Mouse (Mus musculus) forebrain, embryonic 15.5 days (tissue): ENCODE measurements around the gene Cdh22. TPM values are rescaled to one million over a fixed set of nuclear protein-coding genes. Genes with fewer than 3 reads are reported as not detected.

ENCODE experiments used
- ATAC-seq: fragments of 200-750 bp; cut with Nextera tagmentation; replicated peaks from 2 replicates; pipeline ENCODE4 v1.8.0; 2017; ENCODE audit warnings: mild to moderate bottlenecking, moderate TSS enrichment, moderate library complexity
- H3K27ac ChIP-seq: fragments of 300-500 bp; sonication (generic); replicated peaks from 2 replicates; pipeline ENCODE4 v1.5.1; 2015; ENCODE audit warnings: mild to moderate bottlenecking, inconsistent platforms
- H3K27me3 ChIP-seq: fragments of 300-500 bp; sonication (generic); 2 replicates; pipeline ENCODE4 v1.6.1; 2015; ENCODE audit warnings: inconsistent platforms
- H3K36me3 ChIP-seq: fragments of 300-500 bp; sonication (generic); 2 replicates; pipeline ENCODE4 v1.6.1; 2015; ENCODE audit warnings: mild to moderate bottlenecking, inconsistent platforms
- H3K4me1 ChIP-seq: fragments of 300-500 bp; sonication (generic); 2 replicates; pipeline ENCODE4 v1.6.1; 2015; ENCODE audit warnings: inconsistent platforms
- H3K4me2 ChIP-seq: fragments of 300-500 bp; sonication (generic); replicated peaks from 2 replicates; pipeline ENCODE4 v1.6.1; 2015; ENCODE audit warnings: mild to moderate bottlenecking, inconsistent platforms
- H3K4me3 ChIP-seq: fragments of 300-500 bp; sonication (generic); 2 replicates; pipeline ENCODE4 v1.5.1; 2015; ENCODE audit warnings: mild to moderate bottlenecking, inconsistent platforms
- H3K9ac ChIP-seq: fragments of 300-500 bp; sonication (generic); replicated peaks from 2 replicates; pipeline ENCODE4 v1.6.1; 2015; ENCODE audit warnings: mild to moderate bottlenecking, inconsistent platforms
- H3K9me3 ChIP-seq: fragments of 300-500 bp; sonication (generic); 2 replicates; pipeline ENCODE4 v1.6.1; 2016; ENCODE audit warnings: inconsistent platforms
- WGBS: fragments of 180-500 bp; shearing (Covaris S2); methylation state at CpG from one replicate; pipeline ENCODE4 v1.1.7; 2015; ENCODE audit warnings: mixed read lengths; 5-methylcytosine and 5-hydroxymethylcytosine counted together
- polyA plus RNA-seq: library from polyadenylated mRNA; unstranded; fragments of >200 nt; fragmentation: Nextera tagmentation; extraction: Ambion mirVana; gene quantifications from 2 replicates; pipeline ENCODE4 v1.2.1, GENCODE M21; 2015

The Cdh22 gene
- polyA plus RNA-seq, 1 experiment from 2014 or later, result 6.1 TPM

DNA sequence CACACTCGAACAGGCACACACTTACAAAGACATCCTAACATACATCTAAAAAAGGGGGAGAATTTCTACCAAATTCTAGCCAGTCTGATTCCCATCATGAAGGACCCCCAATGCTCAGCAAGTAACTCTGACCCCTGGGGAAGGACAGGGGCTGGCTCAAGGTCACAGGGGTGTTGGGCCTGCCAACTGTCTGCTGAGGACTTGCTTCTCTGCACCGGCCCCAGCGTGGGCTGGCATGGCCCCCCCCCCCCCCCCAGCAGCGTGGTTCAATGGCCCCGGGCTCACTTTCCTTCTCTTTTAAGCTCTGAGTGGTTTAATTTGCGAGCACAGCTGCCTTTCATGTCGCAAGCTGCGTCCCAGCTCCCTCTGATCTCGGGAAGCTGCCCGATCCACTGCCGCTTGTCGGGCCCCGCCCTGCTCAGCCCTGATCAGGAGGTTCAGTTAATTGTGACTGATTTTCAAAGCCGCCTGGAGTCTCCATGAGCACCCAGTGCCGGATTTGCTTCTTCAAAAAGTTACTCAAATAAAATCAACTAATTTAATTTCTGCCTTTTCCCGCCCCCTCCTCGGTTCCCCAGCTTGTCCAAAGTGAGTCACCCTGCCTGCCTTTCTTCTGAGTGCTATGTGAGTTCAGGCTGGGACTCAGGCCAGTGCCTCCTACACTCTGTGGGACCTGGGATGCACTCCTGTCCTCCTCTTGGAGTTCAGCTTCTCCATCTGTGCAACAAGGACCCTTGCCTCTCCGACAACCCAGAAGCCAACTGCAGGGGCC lies 67.8 kb downstream of the Cdh22 start:
- no peaks in the 10 kb centered on the region for H3K36me3 ChIP-seq
- no peaks in the 10 kb centered on the region for H3K9me3 ChIP-seq
- H3K9ac ChIP-seq, result no peak overlapping the region
- H3K27ac ChIP-seq, result 0 out of 2 replicates have a peak overlapping the region, but pooled peaks have one; percentile 35
- no peaks in the 10 kb centered on the region for H3K27me3 ChIP-seq
- 10% methylated on average over 18 of the region's 18 CpGs for WGBS
- ATAC-seq, result peak; percentile 51; the same call in 1 of the 2 replicates
- H3K4me1 ChIP-seq, result peaks cover 19% of the 10 kb centered on the region
- H3K4me3 ChIP-seq, result no peak overlapping the region
- H3K4me2 ChIP-seq, result no peak overlapping the region

DNA sequence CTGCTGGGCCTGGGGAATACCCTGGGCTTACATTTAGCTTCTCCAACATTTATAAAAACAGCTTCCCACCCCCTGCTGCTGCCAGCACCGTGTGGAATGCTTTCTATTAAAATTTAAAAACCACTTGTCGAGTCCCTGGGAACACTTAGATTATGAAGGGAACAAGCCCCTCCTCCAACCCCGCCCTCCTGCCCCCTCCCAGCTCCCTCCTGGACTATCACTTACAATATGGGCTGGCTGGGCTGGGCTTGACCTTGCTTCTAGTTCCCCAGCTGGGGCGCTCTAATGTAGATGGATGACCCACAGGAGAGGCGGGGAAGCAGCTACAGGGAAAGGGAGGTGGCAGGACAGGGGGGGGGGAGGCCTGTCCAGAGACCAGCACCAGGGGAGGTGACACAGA lies 72.4 kb downstream of the Cdh22 start:
- Histone ChIP-seq H3K9ac (no peak overlapping the region), H3K4me3 (no peak overlapping the region), H3K36me3 (no peaks in the 10 kb centered on the region), H3K4me2 (no peak overlapping the region), H3K27me3 (no peaks in the 10 kb centered on the region), H3K4me1 (peaks cover 34% of the 10 kb centered on the region), H3K9me3 (no peaks in the 10 kb centered on the region), H3K27ac (no peak overlapping the region)
- no peak for ATAC-seq
- WGBS, result 11% methylated on average over 5 of the region's 5 CpGs

- Histone ChIP-seq H3K27me3 (no peaks in the 10 kb centered on the region), H3K9ac (no peak overlapping the region), H3K4me1 (peaks cover 25% of the 10 kb centered on the region), H3K27ac (no peak overlapping the region), H3K4me3 (no peak overlapping the region), H3K4me2 (no peak overlapping the region), H3K36me3 (no peaks in the 10 kb centered on the region), H3K9me3 (no peaks in the 10 kb centered on the region)
- ATAC-seq, result no peak
- 22% methylated on average over 5 of the region's 5 CpGs for WGBS
Measured at GRCm38 (mm10) chr2:165160466-165160865, 74.2 kb downstream of the Cdh22 start.

- Histone ChIP-seq H3K27ac (no peak overlapping the region), H3K9ac (no peak overlapping the region)
- no peak for ATAC-seq
Measured at GRCm38 (mm10) chr2:165159055-165159688, 75.5 kb downstream of the Cdh22 start.

GRCm38 (mm10) chr2:165158317-165158716 lies 76.3 kb downstream of the Cdh22 start:
- Histone ChIP-seq H3K27ac (no peak overlapping the region), H3K27me3 (no peaks in the 10 kb centered on the region), H3K4me1 (peaks cover 17% of the 10 kb centered on the region), H3K9ac (no peak overlapping the region), H3K4me3 (no peak overlapping the region), H3K36me3 (no peaks in the 10 kb centered on the region), H3K9me3 (no peaks in the 10 kb centered on the region), H3K4me2 (no peak overlapping the region)
- no peak for ATAC-seq
- WGBS, result 47% methylated on average over 4 of the region's 4 CpGs

More at GRCm38 (mm10) chr2:165159055-165159688, 75.5 kb downstream of the Cdh22 start:
- H3K4me3 ChIP-seq, result no peak overlapping the region
- H3K27me3 ChIP-seq, result no peaks in the 10 kb centered on the region
- H3K9me3 ChIP-seq, result no peaks in the 10 kb centered on the region
- peaks cover 20% of the 10 kb centered on the region for H3K4me1 ChIP-seq
- H3K36me3 ChIP-seq, result no peaks in the 10 kb centered on the region
- WGBS, result 20% methylated on average over 15 of the region's 15 CpGs
- no peak overlapping the region for H3K4me2 ChIP-seq

GRCm38 (mm10) chr2:165157900-165158299 lies 76.8 kb downstream of the Cdh22 start:
- no peaks in the 10 kb centered on the region for H3K27me3 ChIP-seq
- no peaks in the 10 kb centered on the region for H3K36me3 ChIP-seq
- no peak overlapping the region for H3K9ac ChIP-seq
- ATAC-seq, result no peak
- peaks cover 22% of the 10 kb centered on the region for H3K4me1 ChIP-seq
- no peak overlapping the region for H3K4me3 ChIP-seq
- H3K4me2 ChIP-seq, result no peak overlapping the region
- WGBS, result 36% methylated on average over 11 of the region's 11 CpGs
- H3K27ac ChIP-seq, result no peak overlapping the region
- H3K9me3 ChIP-seq, result no peaks in the 10 kb centered on the region

GRCm38 (mm10) chr2:165153006-165153405 lies 81.6 kb downstream of the Cdh22 start:
- Histone ChIP-seq H3K9me3 (no peaks in the 10 kb centered on the region), H3K27ac (no peak overlapping the region), H3K27me3 (no peaks in the 10 kb centered on the region), H3K4me2 (no peak overlapping the region), H3K4me3 (no peak overlapping the region), H3K9ac (no peak overlapping the region), H3K36me3 (no peaks in the 10 kb centered on the region), H3K4me1 (peaks cover 15% of the 10 kb centered on the region)
- no peak; the same call in 1 of the 2 replicates for ATAC-seq
- WGBS, result 24% methylated on average over 12 of the region's 12 CpGs

DNA sequence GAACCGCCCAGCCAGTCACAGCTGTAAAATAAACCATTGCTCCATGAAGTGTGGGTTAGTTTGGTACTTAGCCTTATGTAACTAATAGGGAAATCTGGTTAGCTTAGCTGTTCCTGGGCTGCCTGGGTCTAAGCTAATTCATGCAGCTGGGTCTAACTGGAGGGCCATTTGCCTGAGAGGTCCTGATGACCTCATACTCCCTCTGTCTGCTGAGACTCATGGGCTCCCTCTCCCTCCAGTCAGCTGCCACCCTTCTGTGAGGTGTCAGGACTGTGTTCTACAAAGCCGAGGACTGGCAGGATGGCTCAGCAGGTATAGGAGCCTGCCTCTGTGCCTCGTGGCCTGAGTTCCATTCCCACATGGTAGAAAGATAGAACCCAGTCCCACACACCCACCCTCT lies 84.9 kb downstream of the Cdh22 start:
- no peaks in the 10 kb centered on the region for H3K27me3 ChIP-seq
- ATAC-seq, result no peak
- H3K9me3 ChIP-seq, result no peaks in the 10 kb centered on the region
- H3K4me1 ChIP-seq, result peaks cover 11% of the 10 kb centered on the region
- WGBS, result 74% methylated on average over 3 of the region's 3 CpGs
- H3K27ac ChIP-seq, result no peak overlapping the region
- H3K4me2 ChIP-seq, result no peak overlapping the region
- H3K36me3 ChIP-seq, result no peaks in the 10 kb centered on the region
- no peak overlapping the region for H3K9ac ChIP-seq
- H3K4me3 ChIP-seq, result no peak overlapping the region

DNA sequence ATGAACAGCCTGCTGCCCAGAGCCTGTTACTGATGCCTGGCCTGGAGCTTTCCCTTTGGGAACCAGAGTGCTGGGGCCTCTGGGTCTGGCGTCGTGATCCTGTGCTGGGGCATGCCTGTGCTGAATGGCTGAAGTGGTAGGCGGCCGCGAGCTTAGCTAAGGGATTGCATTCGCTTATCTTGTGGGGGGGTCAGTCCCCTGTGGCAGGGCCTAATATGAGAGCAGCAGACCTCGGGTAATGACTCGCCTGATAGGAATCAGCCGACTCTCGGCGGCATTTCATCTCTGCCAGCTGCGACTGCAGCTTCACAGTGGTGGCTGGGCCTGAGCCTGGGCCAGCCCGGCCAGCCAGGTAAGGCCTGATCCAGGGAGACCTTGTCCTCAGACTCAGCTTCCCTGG lies 88.8 kb downstream of the Cdh22 start:
- H3K9me3 ChIP-seq, result no peaks in the 10 kb centered on the region
- H3K4me3 ChIP-seq, result no peak overlapping the region
- H3K4me2 ChIP-seq, result no peak overlapping the region
- no peak overlapping the region for H3K27ac ChIP-seq
- H3K36me3 ChIP-seq, result no peaks in the 10 kb centered on the region
- ATAC-seq, result no peak
- WGBS, result 69% methylated on average over 13 of the region's 13 CpGs
- peaks cover 3% of the 10 kb centered on the region; the same call in 1 of the 2 replicates for H3K4me1 ChIP-seq
- no peak overlapping the region for H3K9ac ChIP-seq
- no peaks in the 10 kb centered on the region; the same call in 1 of the 2 replicates for H3K27me3 ChIP-seq

DNA sequence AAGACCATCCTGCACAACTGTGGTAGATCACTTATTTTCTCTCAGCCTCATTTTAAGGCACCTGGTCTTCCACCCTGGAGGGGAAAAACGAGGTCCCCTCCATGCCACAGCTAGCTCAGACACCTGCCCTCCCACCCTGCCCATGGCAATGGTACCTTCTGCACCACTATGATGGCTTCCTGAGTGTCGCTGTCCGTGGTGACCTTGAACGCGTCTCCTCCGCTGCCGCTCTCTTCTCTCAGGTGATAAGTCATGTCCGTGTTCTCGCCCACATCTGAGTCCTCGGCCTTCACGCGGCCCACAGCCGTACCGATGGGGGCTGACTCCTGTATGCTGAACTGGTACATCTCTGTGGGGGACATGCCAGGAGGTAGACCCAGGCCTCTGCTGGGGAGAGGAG lies 91.2 kb downstream of the Cdh22 start:
- no peak overlapping the region for H3K4me3 ChIP-seq
- H3K27me3 ChIP-seq, result no peaks in the 10 kb centered on the region; the same call in 1 of the 2 replicates
- no peak overlapping the region for H3K27ac ChIP-seq
- H3K36me3 ChIP-seq, result no peaks in the 10 kb centered on the region
- H3K9me3 ChIP-seq, result no peaks in the 10 kb centered on the region
- H3K4me2 ChIP-seq, result no peak overlapping the region
- no peak overlapping the region for H3K9ac ChIP-seq
- ATAC-seq, result no peak
- WGBS, result 82% methylated on average over 14 of the region's 14 CpGs
- peaks cover 11% of the 10 kb centered on the region; the same call in 1 of the 2 replicates for H3K4me1 ChIP-seq

DNA sequence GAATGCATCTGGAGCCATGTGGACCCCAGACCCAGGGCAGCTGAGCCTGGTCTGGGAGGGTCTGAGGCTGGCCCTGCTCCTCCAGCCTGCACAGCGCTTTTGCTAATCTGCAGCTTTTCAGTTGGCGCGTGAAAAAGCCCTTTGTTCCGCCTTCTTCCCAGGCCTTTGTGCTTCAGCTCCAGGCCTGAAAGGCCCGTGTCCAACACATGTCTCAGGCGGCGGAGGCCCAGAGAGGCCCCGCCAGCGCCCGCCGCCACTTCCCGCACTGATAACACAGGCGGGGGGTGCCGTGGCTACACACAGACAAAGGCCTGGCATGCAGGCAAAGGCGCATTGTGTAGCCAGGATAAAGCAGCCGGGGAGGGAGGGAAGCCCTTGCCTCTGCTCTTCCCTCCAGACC lies 98.6 kb downstream of the Cdh22 start:
- WGBS, result 3% methylated on average over 16 of the region's 16 CpGs
- Histone ChIP-seq H3K27ac (peak overlapping the region; percentile 86), H3K27me3 (no peaks in the 10 kb centered on the region), H3K36me3 (no peaks in the 10 kb centered on the region), H3K4me3 (no peak overlapping the region), H3K4me2 (no peak overlapping the region; the same call in 1 of the 2 replicates), H3K9ac (peak overlapping the region; percentile 34; the same call in 1 of the 2 replicates), H3K4me1 (peaks cover 45% of the 10 kb centered on the region), H3K9me3 (no peaks in the 10 kb centered on the region)
- ATAC-seq, result peak; percentile 73

GRCm38 (mm10) chr2:165133566-165133965 lies 101.1 kb downstream of the Cdh22 start:
- peak overlapping the region; percentile 54 for H3K27ac ChIP-seq
- WGBS, result 2% methylated on average over 14 of the region's 15 CpGs
- H3K9me3 ChIP-seq, result no peaks in the 10 kb centered on the region
- H3K9ac ChIP-seq, result 0 out of 2 replicates have a peak overlapping the region, but pooled peaks have one; percentile 5
- no peak overlapping the region; the same call in 1 of the 2 replicates for H3K4me2 ChIP-seq
- H3K4me1 ChIP-seq, result peaks cover 40% of the 10 kb centered on the region
- H3K4me3 ChIP-seq, result no peak overlapping the region
- H3K36me3 ChIP-seq, result no peaks in the 10 kb centered on the region
- no peaks in the 10 kb centered on the region for H3K27me3 ChIP-seq
- ATAC-seq, result 0 out of 2 replicates have a peak, but pooled peaks have one; percentile 31
